Mouse (Mus musculus) MEL (cell line): ENCODE data around the gene Hoxc6. TPM values are rescaled to one million over a fixed set of nuclear protein-coding genes. Genes with fewer than 3 reads are reported as not detected.
A peak's percentile ranks its signal among the peaks of the same experiment; 100 is the strongest.

ENCODE experiments used
- DNase-seq: peaks from one replicate; pipeline ENCODE4 v3.0.0; 2011; ENCODE audit warnings: low read depth, low spot score
- H3K27ac ChIP-seq: 2 replicates; pipeline ENCODE4 v1.5.1; 2012; ENCODE audit warnings: low read depth, mild to moderate bottlenecking, control low read depth, low read length, moderate library complexity; ENCODE audit not compliant: control insufficient read depth
- H3K27me3 ChIP-seq, 2 experiments: fragments of 150-350 bp in 1 of 2; sonication (generic) in 1 of 2; 2 replicates each; pipeline ENCODE4 v1.6.1; 2012; ENCODE audit warnings: low read length in 2 of 2, mild to moderate bottlenecking in 2 of 2, improper control_type of control experiment in 1 of 2, moderate library complexity in 1 of 2; ENCODE audit not compliant: insufficient read depth in 2 of 2, control insufficient read depth in 1 of 2
- H3K36me3 ChIP-seq, 2 experiments: 2 replicates each; pipeline ENCODE4 v1.6.1; 2012 to 2014; ENCODE audit warnings: low read length in 2 of 2, improper control_type of control experiment in 1 of 2, inconsistent platforms in 1 of 2, mild to moderate bottlenecking in 1 of 2; ENCODE audit not compliant: insufficient read depth in 2 of 2, control insufficient read depth in 1 of 2
- H3K4me1 ChIP-seq, 2 experiments: fragments of 150-350 bp in 1 of 2; sonication (generic) in 1 of 2; 2 replicates each; pipeline ENCODE4 v1.6.1; 2012; ENCODE audit warnings: low read length in 2 of 2, improper control_type of control experiment in 1 of 2, mild to moderate bottlenecking in 1 of 2; ENCODE audit not compliant: insufficient read depth in 2 of 2, control insufficient read depth in 1 of 2
- H3K4me3 ChIP-seq, 2 experiments: fragments of 150-350 bp in 1 of 2; sonication (generic) in 1 of 2; 2 replicates each; pipeline ENCODE4 v1.5.1; 2012; ENCODE audit warnings: low read depth in 2 of 2, low read length in 2 of 2, mild to moderate bottlenecking in 2 of 2, moderate library complexity in 2 of 2, control low read depth in 1 of 2, improper control_type of control experiment in 1 of 2; ENCODE audit not compliant: control insufficient read depth in 1 of 2, insufficient read depth in 1 of 2
- H3K79me2 ChIP-seq: 2 replicates; pipeline ENCODE4 v1.6.1; 2012; ENCODE audit warnings: mild to moderate bottlenecking, low read length, moderate library complexity; ENCODE audit not compliant: control insufficient read depth, poor library complexity, insufficient read depth
- H3K9ac ChIP-seq: 2 replicates; pipeline ENCODE4 v1.6.1; 2012; ENCODE audit warnings: low read depth, mild to moderate bottlenecking, control low read depth, low read length, moderate library complexity; ENCODE audit not compliant: control insufficient read depth, poor library complexity, severe bottlenecking
- H3K9me3 ChIP-seq: fragments of 150-350 bp; sonication (generic); replicated peaks from 2 replicates; pipeline ENCODE4 v1.6.1; 2012; ENCODE audit warnings: mild to moderate bottlenecking, low read length, improper control_type of control experiment, moderate library complexity; ENCODE audit not compliant: insufficient read depth
- E2F4 ChIP-seq: IDR thresholded peaks from 2 replicates; pipeline ENCODE4 v1.6.1; 2011; ENCODE audit warnings: low read depth, low read length, improper control_type of control experiment, borderline replicate concordance
- ELF1 ChIP-seq: IDR thresholded peaks from 2 replicates; pipeline ENCODE4 v1.6.1; 2014; ENCODE audit warnings: low read depth, mild to moderate bottlenecking, inconsistent platforms, low read length, improper control_type of control experiment, moderate library complexity
- ETS1 ChIP-seq: IDR thresholded peaks from 2 replicates; pipeline ENCODE4 v1.6.1; 2012; ENCODE audit warnings: low read depth, mild to moderate bottlenecking, inconsistent platforms, low read length, improper control_type of control experiment, moderate library complexity
- GABPA ChIP-seq: IDR thresholded peaks from 2 replicates; pipeline ENCODE4 v1.6.1; 2012; ENCODE audit warnings: low read depth, mild to moderate bottlenecking, inconsistent platforms, low read length, improper control_type of control experiment, moderate library complexity
- MYC ChIP-seq: IDR thresholded peaks from 2 replicates; pipeline ENCODE4 v1.6.1; 2011; ENCODE audit warnings: low read depth, mild to moderate bottlenecking, low read length, improper control_type of control experiment, moderate library complexity
- NRF1 ChIP-seq: IDR thresholded peaks from 2 replicates; pipeline ENCODE4 v1.6.1; 2014; ENCODE audit warnings: low read depth, mild to moderate bottlenecking, inconsistent platforms, low read length, improper control_type of control experiment, moderate library complexity; ENCODE audit not compliant: poor library complexity, insufficient read depth, severe bottlenecking
- POLR2AphosphoS2 ChIP-seq: IDR thresholded peaks from 2 replicates; pipeline ENCODE4 v1.6.1; 2011; ENCODE audit warnings: low read length, improper control_type of control experiment
- RAD21 ChIP-seq: IDR thresholded peaks from 2 replicates; pipeline ENCODE4 v1.6.1; 2011; ENCODE audit warnings: mild to moderate bottlenecking, low read depth, low read length, improper control_type of control experiment
- SMC3 ChIP-seq: IDR thresholded peaks from 2 replicates; pipeline ENCODE4 v1.6.1; 2011; ENCODE audit warnings: low read depth, low read length, improper control_type of control experiment
- TAL1 ChIP-seq: IDR thresholded peaks from 2 replicates; pipeline ENCODE4 v1.6.1; 2012; ENCODE audit warnings: mild to moderate bottlenecking, inconsistent platforms, low read length, moderate library complexity, mixed read lengths
- TCF12 ChIP-seq: IDR thresholded peaks from 2 replicates; pipeline ENCODE4 v1.6.1; 2014; ENCODE audit warnings: low read depth, mild to moderate bottlenecking, inconsistent platforms, low read length, improper control_type of control experiment, moderate library complexity
- USF1 ChIP-seq: IDR thresholded peaks from 2 replicates; pipeline ENCODE4 v1.6.1; 2014; ENCODE audit warnings: low read depth, mild to moderate bottlenecking, inconsistent platforms, low read length, improper control_type of control experiment, moderate library complexity
- USF2 ChIP-seq, 2 experiments: IDR thresholded peaks; 2 replicates each; pipeline ENCODE4 v1.6.1; 2011 to 2012; ENCODE audit warnings: improper control_type of control experiment in 2 of 2, low read length in 2 of 2, borderline replicate concordance in 1 of 2, inconsistent platforms in 1 of 2, low read depth in 1 of 2, mild to moderate bottlenecking in 1 of 2; ENCODE audit not compliant: insufficient read depth in 1 of 2
- ZC3H11A ChIP-seq: IDR thresholded peaks from 2 replicates; pipeline ENCODE4 v1.6.1; 2012; ENCODE audit warnings: low read depth, mild to moderate bottlenecking, inconsistent platforms, low read length, improper control_type of control experiment
- ZMIZ1 ChIP-seq: IDR thresholded peaks from 2 replicates; pipeline ENCODE4 v1.6.1; 2012; ENCODE audit warnings: low read depth, mild to moderate bottlenecking, inconsistent platforms, low read length, improper control_type of control experiment, moderate library complexity
- ZNF384 ChIP-seq: IDR thresholded peaks from 2 replicates; pipeline ENCODE4 v1.6.1; 2012; ENCODE audit warnings: low read depth, mild to moderate bottlenecking, inconsistent platforms, low read length, improper control_type of control experiment
- polyA plus RNA-seq, 2 experiments: library from polyadenylated mRNA; stranded (reverse) in 1 of 2; unstranded in 1 of 2; fragments of >175 nt in 1 of 2; fragments of >200 nt in 1 of 2; gene quantifications; 2 replicates each; pipeline versions ENCODE4 v1.2.1 to v1.2.4; 2012; ENCODE audit warnings: low replicate concordance in 2 of 2, low read depth in 1 of 2; ENCODE audit not compliant: insufficient read length in 2 of 2, insufficient read depth in 1 of 2, missing spikeins in 1 of 2
- total RNA-seq: library from RNA; depleted of rRNA; stranded (reverse); fragments of 300-350 nt; gene quantifications from 2 replicates; pipeline ENCODE4 v1.2.3, GENCODE M21; 2012

Hoxc6 gene
- total and polyA plus RNA-seq, 3 experiments, result 2.3 to 9.4 TPM; not detected in 1

DNA sequence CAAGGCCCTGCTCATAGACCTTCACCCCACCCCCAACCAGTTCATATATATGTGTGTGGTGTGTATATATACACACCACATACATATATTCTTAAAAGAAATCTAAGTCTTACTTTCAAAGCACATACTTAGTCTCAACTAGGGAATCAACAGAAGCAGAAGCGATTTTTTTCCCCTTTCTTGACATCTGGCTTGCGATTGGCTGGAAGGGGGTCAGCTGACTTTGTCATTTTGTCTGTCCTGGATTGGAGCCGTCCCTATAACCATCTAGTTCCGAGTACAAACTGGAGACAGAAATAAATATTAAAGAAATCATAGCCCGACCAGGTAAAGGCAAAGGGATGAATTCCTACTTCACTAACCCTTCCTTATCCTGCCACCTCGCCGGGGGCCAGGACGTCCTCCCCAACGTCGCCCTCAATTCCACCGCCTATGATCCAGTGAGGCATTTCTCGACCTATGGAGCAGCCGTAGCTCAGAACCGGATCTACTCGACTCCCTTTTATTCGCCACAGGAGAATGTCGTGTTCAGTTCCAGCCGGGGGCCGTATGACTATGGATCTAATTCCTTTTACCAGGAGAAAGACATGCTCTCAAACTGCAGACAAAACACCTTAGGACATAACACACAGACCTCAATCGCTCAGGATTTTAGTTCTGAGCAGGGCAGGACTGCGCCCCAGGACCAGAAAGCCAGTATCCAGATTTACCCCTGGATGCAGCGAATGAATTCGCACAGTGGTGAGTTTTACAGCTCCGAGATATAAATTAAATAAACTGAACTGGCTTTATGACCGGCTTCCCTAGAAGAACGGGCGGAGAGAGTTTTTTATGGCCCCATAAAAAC is 11.4 kb downstream of the Hoxc6 start:
- Histone ChIP-seq H3K36me3 (peaks cover 0 to 14% of the 10 kb centered on the region in 2 experiments; a peak in 2 of 4 replicates), H3K79me2 (peaks cover 10% of the 10 kb centered on the region), H3K27me3 (no peaks in the 10 kb centered on the region), H3K4me3 (no peak overlapping the region), H3K4me1 (peaks cover 9 to 18% of the 10 kb centered on the region in 2 experiments; a peak in 3 of 4 replicates), H3K9ac (no peak overlapping the region), H3K9me3 (no peaks in the 10 kb centered on the region), H3K27ac (no peak overlapping the region)
- TF ChIP-seq ZNF384 (peak; percentile 41; the same call in 1 of the 2 replicates), MYC (no peak), USF2 (IDR thresholded peaks at IDR 0.05; ENCODE audit: borderline replicate concordance in 1 of 2, insufficient read depth in 1 of 2, low read depth in 1 of 2, low read length in 2 of 2) (peak in 1 of 2 experiments; percentile 52; a peak in 1 of 4 replicates), ZMIZ1 (no peak), SMC3 (no peak), USF1 (peak; percentile 88)
- DNase-seq, result peak; percentile 40

GRCm38 (mm10) chr15:103010112-103010846 is 12.2 kb downstream of the Hoxc6 start:
- Histone ChIP-seq H3K9ac (peak overlapping the region; percentile 91), H3K27me3 (no peaks in the 10 kb centered on the region), H3K4me1 (peaks cover 9 to 18% of the 10 kb centered on the region in 2 experiments; a peak in 3 of 4 replicates), H3K4me3 (peak overlapping the region; percentile 50 to 62), H3K9me3 (no peaks in the 10 kb centered on the region), H3K79me2 (peaks cover 10% of the 10 kb centered on the region), H3K36me3 (peaks cover 0 to 14% of the 10 kb centered on the region in 2 experiments; a peak in 2 of 4 replicates), H3K27ac (peak overlapping the region; percentile 59)
- TF ChIP-seq ZNF384 (no peak), TCF12 (no peak), ETS1 (no peak), GABPA (no peak), RAD21 (no peak), ZC3H11A (no peak), E2F4 (no peak), POLR2AphosphoS2 (no peak), ELF1 (no peak), NRF1 (no peak), TAL1 (no peak)
- DNase-seq, result no peak
